Mouse (Mus musculus): ENCODE measurements around the gene Tspan10. TPM values are rescaled to one million over a fixed set of nuclear protein-coding genes. Genes with fewer than 3 reads are reported as not detected.

The Tspan10 gene
- polyA plus RNA-seq, 1 experiment from 2014 or later: not detected

DNA sequence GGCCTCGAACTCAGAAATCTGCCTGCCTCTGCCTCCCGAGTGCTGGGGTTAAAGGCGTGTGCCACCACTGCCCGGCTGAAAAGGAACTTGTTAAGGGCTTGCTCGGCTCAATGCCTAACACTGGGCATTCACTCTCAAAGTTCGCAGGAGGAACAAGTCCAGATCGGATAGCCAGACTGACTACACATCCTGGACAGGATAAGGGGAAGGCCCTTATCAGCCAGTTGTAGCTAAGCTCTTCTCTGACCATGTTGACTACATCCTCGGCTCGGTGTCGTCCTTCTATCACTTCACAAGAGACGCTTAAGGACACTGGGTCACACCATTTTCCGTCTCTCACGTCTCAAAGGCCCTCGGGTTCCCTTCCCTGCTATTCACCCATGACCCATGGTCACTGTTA lies 14.9 kb downstream of the Tspan10 start:
- Histone ChIP-seq H3K36me3 (ENCODE audit: control insufficient read depth, insufficient read depth, low read length) (peaks cover 36% of the 10 kb centered on the region), H3K27ac (replicated peaks in 1 of 2; ENCODE audit: control insufficient read depth in 1 of 2, insufficient read depth in 1 of 2, low read depth in 2 of 2, low read length in 2 of 2) (peak overlapping the region; percentile 80 to 94), H3K4me1 (ENCODE audit: control insufficient read depth in 2 of 2, insufficient read depth in 2 of 2, low read length in 2 of 2) (peaks cover 4 to 9% of the 10 kb centered on the region in 2 experiments), H3K4me3 (ENCODE audit: control insufficient read depth in 1 of 2, insufficient read depth in 1 of 2, low read depth in 1 of 2, low read length in 2 of 2) (peak overlapping the region; percentile 66 to 83), H3K9ac (ENCODE audit: low read length) (peak overlapping the region; percentile 96), H3K4me2 (ENCODE audit: low read length) (peak overlapping the region; percentile 88), H3K9me3 (ENCODE audit: control insufficient read depth, low read length) (no peaks in the 10 kb centered on the region), H3K27me3 (ENCODE audit: control insufficient read depth, insufficient read depth, low read length) (no peaks in the 10 kb centered on the region)
- ATAC-seq (ENCODE audit: insufficient number of reproducible peaks, insufficient read depth, low FRiP score, low read depth): peak; percentile 24; the same call in 1 of the 2 replicates
- 15% methylated on average over 14 of the region's 14 CpGs for WGBS

DNA sequence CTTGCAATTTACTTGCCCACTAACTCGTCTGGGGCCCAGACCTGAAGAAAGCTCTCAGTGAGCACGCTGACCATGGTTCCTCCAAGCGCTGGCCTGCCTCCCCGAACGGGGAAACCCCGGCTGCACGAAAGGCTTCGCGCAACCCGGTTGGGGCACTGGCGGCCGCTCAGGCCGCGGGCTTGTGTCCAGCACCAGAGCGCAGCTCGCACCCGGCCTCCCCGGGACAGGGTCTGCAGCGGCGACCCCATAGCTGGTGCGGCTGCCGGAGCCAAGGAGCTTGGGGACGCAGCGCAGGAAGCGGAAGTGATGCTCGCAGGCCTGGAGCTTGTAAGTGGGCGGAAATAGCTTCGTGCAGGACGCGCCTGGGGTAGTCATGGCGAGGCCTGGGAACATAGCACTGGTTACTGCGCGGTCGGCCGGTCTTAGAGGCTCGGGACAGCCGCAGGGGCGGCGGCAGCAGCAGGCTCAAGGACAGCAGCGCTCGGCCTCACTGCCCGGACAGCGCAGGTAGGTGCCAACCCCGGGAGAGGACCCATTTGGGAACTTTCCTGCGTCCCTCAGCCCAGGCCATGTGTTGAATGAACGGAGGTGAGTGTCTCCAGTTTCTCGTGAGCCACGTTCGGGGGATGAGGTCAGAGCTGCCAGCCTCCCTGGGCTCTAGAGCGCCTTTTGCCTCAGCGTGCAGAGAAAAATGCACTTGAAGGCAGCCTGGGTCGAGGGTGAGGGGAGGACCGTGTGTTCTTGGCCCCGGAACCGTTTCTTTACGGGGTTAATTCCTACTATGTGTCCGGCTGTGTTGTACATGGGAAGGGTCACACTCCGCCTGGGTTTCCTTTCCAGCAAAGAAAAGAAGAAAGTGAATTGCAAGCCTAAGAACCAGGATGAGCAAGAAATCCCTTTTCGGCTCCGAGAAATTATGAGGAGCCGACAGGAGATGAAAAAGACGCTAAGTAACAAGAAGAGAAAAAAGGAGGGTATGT lies 15.6 kb downstream of the Tspan10 start, which contains the start of the genes Oxld1 and Ccdc137:
TSS of gene Oxld1 (minus strand) at position 297 of the 980 bp plus-strand sequence.
TSS of gene Ccdc137 (plus strand) at position 344 of the 980 bp plus-strand sequence.
- Histone ChIP-seq H3K4me3 (ENCODE audit: control insufficient read depth in 1 of 2, insufficient read depth in 1 of 2, low read depth in 1 of 2, low read length in 2 of 2) (peak within 1 kb of the TSS; percentile 66 to 83), H3K4me2 (ENCODE audit: low read length) (peak within 1 kb of the TSS; percentile 88), H3K27ac (replicated peaks in 1 of 2; ENCODE audit: control insufficient read depth in 1 of 2, insufficient read depth in 1 of 2, low read depth in 2 of 2, low read length in 2 of 2) (peak within 1 kb of the TSS; percentile 80 to 94), H3K36me3 (ENCODE audit: control insufficient read depth, insufficient read depth, low read length) (peaks cover 41% of the 10 kb centered on the region), H3K4me1 (ENCODE audit: control insufficient read depth in 2 of 2, insufficient read depth in 2 of 2, low read length in 2 of 2) (peaks cover 4 to 9% of the 10 kb centered on the region in 2 experiments), H3K9me3 (ENCODE audit: control insufficient read depth, low read length) (no peaks in the 10 kb centered on the region), H3K9ac (ENCODE audit: low read length) (peak within 1 kb of the TSS; percentile 96), H3K27me3 (ENCODE audit: control insufficient read depth, insufficient read depth, low read length) (no peaks in the 10 kb centered on the region)
- peak; percentile 68 for ATAC-seq (ENCODE audit: insufficient number of reproducible peaks, insufficient read depth, low FRiP score, low read depth)
- WGBS: 4% methylated on average over 62 of the region's 62 CpGs

DNA sequence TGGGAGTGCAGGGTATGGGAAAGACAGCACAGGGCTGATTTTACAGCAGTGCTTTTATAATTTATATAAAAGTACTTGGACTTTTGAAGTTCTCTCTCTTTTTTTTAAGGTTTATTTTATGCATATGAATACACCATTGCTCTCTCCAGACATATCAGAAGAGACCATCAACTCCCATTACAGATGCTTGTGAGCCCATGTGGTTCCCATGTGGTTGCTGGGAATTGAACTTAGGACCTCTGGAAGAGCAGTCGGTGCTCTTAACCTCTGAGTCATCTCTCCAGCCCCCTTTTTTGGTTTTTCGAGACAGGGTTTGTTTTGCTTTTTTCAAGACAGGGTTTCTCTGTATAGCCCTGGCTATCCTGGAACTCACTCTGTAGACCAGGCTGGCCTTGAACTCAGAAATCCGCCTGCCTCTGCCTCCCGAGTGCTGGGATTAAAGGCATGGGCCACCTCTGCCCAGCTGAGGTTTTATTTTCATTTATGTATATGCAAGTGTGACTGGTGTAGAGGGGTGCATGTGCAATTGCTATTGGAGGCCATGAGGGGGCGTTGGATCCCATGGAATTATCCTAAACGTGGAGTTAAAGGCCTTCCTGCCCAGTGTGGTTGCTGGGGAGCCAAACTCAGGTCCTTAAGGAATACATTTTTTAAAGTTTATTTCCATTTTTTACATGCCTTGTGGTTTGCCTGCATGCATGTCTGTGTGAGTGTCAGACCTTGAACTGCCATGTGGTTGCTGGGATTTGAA lies 16.6 kb downstream of the Tspan10 start:
- no peak for ATAC-seq (ENCODE audit: insufficient number of reproducible peaks, insufficient read depth, low FRiP score, low read depth)

DNA sequence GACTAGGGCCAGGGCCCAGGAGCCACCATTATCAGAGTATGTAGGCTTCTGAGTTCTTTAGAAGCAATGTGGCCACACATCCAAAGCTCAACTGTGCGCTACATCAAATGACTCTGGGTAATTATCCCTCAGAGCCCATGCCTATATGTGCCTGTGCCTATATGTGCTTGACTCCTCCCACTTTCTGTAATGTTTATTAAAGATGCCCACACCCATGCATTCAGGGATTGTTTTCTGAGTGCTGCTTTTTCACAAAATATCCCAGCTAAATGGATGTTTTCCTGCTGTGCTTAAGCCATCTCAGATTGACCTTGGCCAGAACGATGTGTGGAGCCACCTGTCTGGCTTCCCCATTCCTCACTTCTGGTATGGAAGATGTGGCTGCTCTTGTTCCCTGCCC lies 21.1 kb downstream of the Tspan10 start:
- H3K27me3 ChIP-seq (ENCODE audit: control insufficient read depth, insufficient read depth, low read length): no peaks in the 10 kb centered on the region
- H3K9me3 ChIP-seq (ENCODE audit: control insufficient read depth, low read length): no peaks in the 10 kb centered on the region
- no peak overlapping the region for H3K27ac ChIP-seq (replicated peaks in 1 of 2; ENCODE audit: control insufficient read depth in 1 of 2, insufficient read depth in 1 of 2, low read depth in 2 of 2, low read length in 2 of 2)
- no peak overlapping the region for H3K4me2 ChIP-seq (ENCODE audit: low read length)
- ATAC-seq (ENCODE audit: insufficient number of reproducible peaks, insufficient read depth, low FRiP score, low read depth): no peak
- WGBS: 85% methylated on average over 2 of the region's 2 CpGs
- H3K36me3 ChIP-seq (ENCODE audit: control insufficient read depth, insufficient read depth, low read length): peaks cover 61% of the 10 kb centered on the region
- peaks cover 8 to 20% of the 10 kb centered on the region in 2 experiments for H3K4me1 ChIP-seq (ENCODE audit: control insufficient read depth in 2 of 2, insufficient read depth in 2 of 2, low read length in 2 of 2)
- H3K9ac ChIP-seq (ENCODE audit: low read length): no peak overlapping the region
- H3K4me3 ChIP-seq (ENCODE audit: control insufficient read depth in 1 of 2, insufficient read depth in 1 of 2, low read depth in 1 of 2, low read length in 2 of 2): no peak overlapping the region

More for the DNA sequence above, 16.6 kb downstream of the Tspan10 start:
- peaks cover 51% of the 10 kb centered on the region for H3K36me3 ChIP-seq (ENCODE audit: control insufficient read depth, insufficient read depth, low read length)
- no peak overlapping the region for H3K27ac ChIP-seq (replicated peaks in 1 of 2; ENCODE audit: control insufficient read depth in 1 of 2, insufficient read depth in 1 of 2, low read depth in 2 of 2, low read length in 2 of 2)
- H3K4me2 ChIP-seq (ENCODE audit: low read length): peak overlapping the region; percentile 88
- no peaks in the 10 kb centered on the region for H3K9me3 ChIP-seq (ENCODE audit: control insufficient read depth, low read length)
- 71% methylated on average over 6 of the region's 6 CpGs for WGBS
- H3K27me3 ChIP-seq (ENCODE audit: control insufficient read depth, insufficient read depth, low read length): no peaks in the 10 kb centered on the region
- H3K9ac ChIP-seq (ENCODE audit: low read length): peak overlapping the region; percentile 96
- H3K4me1 ChIP-seq (ENCODE audit: control insufficient read depth in 2 of 2, insufficient read depth in 2 of 2, low read length in 2 of 2): peaks cover 4 to 9% of the 10 kb centered on the region in 2 experiments
- peak overlapping the region; percentile 66 to 83 for H3K4me3 ChIP-seq (ENCODE audit: control insufficient read depth in 1 of 2, insufficient read depth in 1 of 2, low read depth in 1 of 2, low read length in 2 of 2)

DNA sequence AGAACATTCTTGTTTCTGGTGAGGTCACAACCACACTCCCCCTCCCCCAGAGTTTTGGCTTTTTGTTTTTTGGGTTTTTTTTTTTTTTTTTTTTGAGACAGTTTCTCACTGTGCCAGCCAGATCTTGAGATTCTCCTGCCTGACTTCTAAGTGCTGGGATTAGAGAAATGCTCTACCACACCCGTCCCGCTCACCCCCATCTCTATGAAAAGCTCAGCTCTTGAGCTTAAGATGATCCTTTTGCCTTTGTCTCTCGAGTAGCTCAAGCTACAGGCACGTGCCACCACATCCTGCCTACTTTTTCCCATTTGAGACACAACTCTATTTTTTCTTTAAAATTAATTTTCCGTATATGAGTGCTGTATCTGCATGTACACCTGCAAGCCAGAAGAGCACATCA lies 21.9 kb downstream of the Tspan10 start:
- no peak overlapping the region for H3K27ac ChIP-seq (replicated peaks in 1 of 2; ENCODE audit: control insufficient read depth in 1 of 2, insufficient read depth in 1 of 2, low read depth in 2 of 2, low read length in 2 of 2)
- peaks cover 8 to 16% of the 10 kb centered on the region in 2 experiments for H3K4me1 ChIP-seq (ENCODE audit: control insufficient read depth in 2 of 2, insufficient read depth in 2 of 2, low read length in 2 of 2)
- WGBS: 80% methylated on average over 5 of the region's 5 CpGs
- H3K9ac ChIP-seq (ENCODE audit: low read length): no peak overlapping the region
- peaks cover 65% of the 10 kb centered on the region for H3K36me3 ChIP-seq (ENCODE audit: control insufficient read depth, insufficient read depth, low read length)
- no peak overlapping the region for H3K4me2 ChIP-seq (ENCODE audit: low read length)
- no peaks in the 10 kb centered on the region for H3K27me3 ChIP-seq (ENCODE audit: control insufficient read depth, insufficient read depth, low read length)
- ATAC-seq (ENCODE audit: insufficient number of reproducible peaks, insufficient read depth, low FRiP score, low read depth): no peak
- no peak overlapping the region for H3K4me3 ChIP-seq (ENCODE audit: control insufficient read depth in 1 of 2, insufficient read depth in 1 of 2, low read depth in 1 of 2, low read length in 2 of 2)
- H3K9me3 ChIP-seq (ENCODE audit: control insufficient read depth, low read length): no peaks in the 10 kb centered on the region

DNA sequence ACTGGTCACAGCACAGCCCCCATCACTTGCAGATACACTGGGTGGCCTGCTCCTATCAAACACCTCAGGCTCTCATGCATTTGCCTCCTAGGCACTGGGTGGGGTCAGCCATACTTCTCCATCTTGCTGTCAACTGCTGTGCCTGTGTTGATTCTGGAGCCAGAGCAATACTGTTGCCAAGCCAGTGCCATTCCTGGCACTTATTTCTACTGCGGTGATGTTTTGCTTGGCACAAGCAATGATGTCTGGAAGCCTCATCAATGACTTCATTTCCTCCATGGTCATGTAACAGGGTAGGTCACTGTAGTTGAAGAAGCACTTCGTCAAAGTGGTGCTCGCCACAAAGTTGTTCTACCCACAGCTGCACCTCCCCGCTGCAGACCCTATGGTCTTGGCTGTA lies 23.1 kb downstream of the Tspan10 start:
- H3K9me3 ChIP-seq (ENCODE audit: control insufficient read depth, low read length): no peaks in the 10 kb centered on the region
- no peak overlapping the region for H3K4me3 ChIP-seq (ENCODE audit: control insufficient read depth in 1 of 2, insufficient read depth in 1 of 2, low read depth in 1 of 2, low read length in 2 of 2)
- H3K36me3 ChIP-seq (ENCODE audit: control insufficient read depth, insufficient read depth, low read length): peaks cover 66% of the 10 kb centered on the region
- H3K9ac ChIP-seq (ENCODE audit: low read length): no peak overlapping the region
- H3K27me3 ChIP-seq (ENCODE audit: control insufficient read depth, insufficient read depth, low read length): no peaks in the 10 kb centered on the region
- WGBS: 65% methylated on average over 4 of the region's 4 CpGs
- H3K4me1 ChIP-seq (ENCODE audit: control insufficient read depth in 2 of 2, insufficient read depth in 2 of 2, low read length in 2 of 2): peaks cover 8 to 16% of the 10 kb centered on the region in 2 experiments
- no peak for ATAC-seq (ENCODE audit: insufficient number of reproducible peaks, insufficient read depth, low FRiP score, low read depth)
- no peak overlapping the region for H3K27ac ChIP-seq (replicated peaks in 1 of 2; ENCODE audit: control insufficient read depth in 1 of 2, insufficient read depth in 1 of 2, low read depth in 2 of 2, low read length in 2 of 2)
- peak overlapping the region; percentile 88 for H3K4me2 ChIP-seq (ENCODE audit: low read length)

DNA sequence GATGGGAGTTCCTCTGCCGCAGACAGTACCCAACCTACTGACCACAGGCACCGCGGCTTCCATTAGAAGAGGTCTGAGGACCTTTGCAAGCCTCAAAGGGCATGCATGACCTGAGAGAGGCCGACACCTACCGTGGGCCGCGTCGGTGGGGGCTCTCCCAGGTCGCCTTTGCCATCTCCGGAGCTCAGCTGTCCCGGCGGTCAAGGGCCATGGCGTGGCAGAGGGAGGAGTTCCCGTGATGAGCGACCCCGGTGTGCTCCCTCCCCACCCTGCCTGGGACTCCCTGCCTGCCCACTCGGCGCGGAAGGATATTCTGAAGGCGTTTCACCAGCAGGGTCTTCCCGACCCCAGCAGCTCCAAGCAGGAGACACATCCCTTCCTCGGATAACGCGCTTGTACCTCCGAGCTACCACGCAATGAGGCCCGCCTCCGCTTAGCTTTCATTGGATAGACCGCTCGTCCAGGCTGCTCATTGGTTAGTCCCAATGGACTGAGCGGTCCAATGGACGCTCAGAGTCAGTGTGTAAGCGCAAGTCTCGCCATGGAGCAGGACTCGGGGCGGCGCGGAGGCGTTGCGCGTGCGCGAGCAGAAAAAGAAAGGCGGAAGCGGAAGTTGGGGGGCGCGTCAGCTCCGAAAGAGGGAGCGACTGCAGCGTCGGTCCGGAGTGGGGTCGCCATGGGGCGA lies 24.7 kb downstream of the Tspan10 start, which contains the start of gene Arl16:
TSS of gene Arl16 (minus strand) at position 557 of the 685 bp plus-strand sequence.
- Histone ChIP-seq H3K9me3 (ENCODE audit: control insufficient read depth, low read length) (no peaks in the 10 kb centered on the region), H3K36me3 (ENCODE audit: control insufficient read depth, insufficient read depth, low read length) (peaks cover 66% of the 10 kb centered on the region), H3K4me2 (ENCODE audit: low read length) (peak within 1 kb of the TSS; percentile 96), H3K4me1 (ENCODE audit: control insufficient read depth in 2 of 2, insufficient read depth in 2 of 2, low read length in 2 of 2) (peaks cover 8 to 16% of the 10 kb centered on the region in 2 experiments), H3K27me3 (ENCODE audit: control insufficient read depth, insufficient read depth, low read length) (no peaks in the 10 kb centered on the region), H3K27ac (replicated peaks in 1 of 2; ENCODE audit: control insufficient read depth in 1 of 2, insufficient read depth in 1 of 2, low read depth in 2 of 2, low read length in 2 of 2) (peak within 1 kb of the TSS; percentile 70 to 80), H3K9ac (ENCODE audit: low read length) (peak within 1 kb of the TSS; percentile 93), H3K4me3 (ENCODE audit: control insufficient read depth in 1 of 2, insufficient read depth in 1 of 2, low read depth in 1 of 2, low read length in 2 of 2) (peak within 1 kb of the TSS; percentile 97 to 98)
- peak; percentile 99 for ATAC-seq (ENCODE audit: insufficient number of reproducible peaks, insufficient read depth, low FRiP score, low read depth)
- WGBS: under 1% methylated on average over 53 of the region's 54 CpGs

Measured in heart, embryonic 14.5 days (tissue).